Mouse (Mus musculus): Measurements from ENCODE around the gene Gmds. TPM values are rescaled to one million over a fixed set of nuclear protein-coding genes. Genes with fewer than 3 reads are reported as not detected.

Gene Gmds
- polyA plus RNA-seq, 1 experiment from 2014 or later = 27.3 TPM

DNA sequence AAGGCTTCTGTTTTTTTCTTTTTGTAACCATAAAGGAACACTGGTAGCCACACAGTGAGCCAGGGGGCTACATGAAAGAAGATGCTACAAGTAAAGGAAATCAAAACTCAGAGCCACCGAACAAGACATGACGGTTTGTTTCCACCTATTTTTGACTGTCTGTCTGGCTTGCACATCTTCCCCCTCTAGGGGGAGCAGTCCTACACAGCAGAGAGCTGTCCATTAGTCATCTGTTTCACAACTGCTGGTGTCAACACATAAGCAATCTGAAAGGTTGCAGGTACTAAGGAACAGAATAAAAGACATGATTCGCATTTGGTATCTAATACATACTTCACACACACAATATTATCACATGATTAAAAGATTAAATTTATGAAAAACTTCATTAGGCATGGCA, 25.9 kb downstream of the Gmds start:
- no peaks in the 10 kb centered on the region for H3K9me3 ChIP-seq
- no peaks in the 10 kb centered on the region for H3K27me3 ChIP-seq
- no peak for ATAC-seq
- no peak overlapping the region for H3K4me3 ChIP-seq (replicated peaks)
- H3K36me3 ChIP-seq = no peaks in the 10 kb centered on the region
- no peak overlapping the region for H3K27ac ChIP-seq
- H3K9ac ChIP-seq (replicated peaks) = no peak overlapping the region
- no peak overlapping the region for H3K4me2 ChIP-seq (replicated peaks)
- H3K4me1 ChIP-seq (replicated peaks) = no peaks in the 10 kb centered on the region
- 77% methylated on average over 3 of the region's 3 CpGs for WGBS

DNA sequence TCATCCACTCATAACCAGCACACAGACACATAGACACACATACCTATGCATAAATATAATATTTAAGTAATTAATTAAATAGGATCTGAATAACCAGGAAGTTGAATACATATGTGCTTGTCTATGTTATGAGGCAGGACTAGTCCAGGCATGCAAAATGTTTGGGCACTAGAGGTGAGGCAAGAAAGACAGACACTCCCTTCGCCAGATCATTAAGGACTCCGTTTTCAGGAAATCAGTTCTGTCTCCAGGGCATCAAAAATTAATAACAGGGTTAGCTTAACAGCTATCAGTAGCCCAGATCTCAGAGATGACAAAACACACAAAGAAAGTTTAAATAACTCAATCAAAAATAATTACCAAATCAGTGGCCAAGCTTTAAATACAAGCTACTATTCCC, 27.1 kb downstream of the Gmds start:
- H3K4me3 ChIP-seq (replicated peaks) = no peak overlapping the region
- H3K9ac ChIP-seq (replicated peaks) = no peak overlapping the region
- 92% methylated on average over 2 of the region's 2 CpGs for WGBS
- no peaks in the 10 kb centered on the region for H3K9me3 ChIP-seq
- no peak overlapping the region for H3K27ac ChIP-seq
- H3K27me3 ChIP-seq = no peaks in the 10 kb centered on the region
- no peaks in the 10 kb centered on the region for H3K36me3 ChIP-seq
- H3K4me1 ChIP-seq (replicated peaks) = no peaks in the 10 kb centered on the region
- no peak overlapping the region for H3K4me2 ChIP-seq (replicated peaks)
- ATAC-seq = no peak

DNA sequence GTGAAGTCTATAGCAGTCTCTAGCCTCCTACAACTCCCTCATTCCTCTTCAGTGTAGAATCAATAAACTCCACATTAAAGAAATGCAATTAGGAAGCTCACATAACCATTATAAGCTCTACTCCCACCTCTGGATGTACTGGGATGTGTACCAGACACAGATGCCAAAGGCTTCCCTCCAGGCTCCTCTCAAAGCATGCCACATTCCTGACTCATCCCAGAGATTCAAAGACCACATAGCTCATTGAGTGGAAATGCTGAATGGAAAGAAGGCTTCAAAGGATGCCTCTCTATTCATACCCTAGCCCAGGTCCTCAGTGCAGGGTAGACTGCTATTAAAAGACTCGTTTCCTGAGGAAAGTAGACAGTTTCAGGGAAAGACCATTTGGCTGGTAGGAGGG, 40.1 kb downstream of the Gmds start:
- no peak overlapping the region for H3K27ac ChIP-seq
- no peak for ATAC-seq
- H3K9me3 ChIP-seq = no peaks in the 10 kb centered on the region
- no peaks in the 10 kb centered on the region for H3K36me3 ChIP-seq
- H3K9ac ChIP-seq (replicated peaks) = no peak overlapping the region
- no peaks in the 10 kb centered on the region for H3K27me3 ChIP-seq
- WGBS = 38% methylated on average over 1 of the region's 1 CpGs
- H3K4me1 ChIP-seq (replicated peaks) = peaks cover 4% of the 10 kb centered on the region
- H3K4me2 ChIP-seq (replicated peaks) = no peak overlapping the region
- H3K4me3 ChIP-seq (replicated peaks) = no peak overlapping the region

GRCm38 (mm10) chr13:32297398-32297797, 41.1 kb downstream of the Gmds start:
- no peaks in the 10 kb centered on the region for H3K36me3 ChIP-seq
- H3K4me1 ChIP-seq (replicated peaks) = peaks cover 4% of the 10 kb centered on the region
- no peaks in the 10 kb centered on the region for H3K9me3 ChIP-seq
- no peak overlapping the region for H3K9ac ChIP-seq (replicated peaks)
- no peak overlapping the region for H3K4me3 ChIP-seq (replicated peaks)
- ATAC-seq = peak; percentile 37; the same call in 1 of the 2 replicates
- H3K27me3 ChIP-seq = no peaks in the 10 kb centered on the region
- no peak overlapping the region for H3K4me2 ChIP-seq (replicated peaks)
- 52% methylated on average over 5 of the region's 5 CpGs for WGBS
- no peak overlapping the region for H3K27ac ChIP-seq

GRCm38 (mm10) chr13:32294416-32295195, 43.9 kb downstream of the Gmds start:
- 66% methylated on average over 3 of the region's 3 CpGs for WGBS
- no peak overlapping the region for H3K4me3 ChIP-seq (replicated peaks)
- H3K9me3 ChIP-seq = no peaks in the 10 kb centered on the region

GRCm38 (mm10) chr13:32272937-32273496, 65.5 kb downstream of the Gmds start:
- Histone ChIP-seq H3K4me3 (replicated peaks) (no peak overlapping the region), H3K9me3 (no peaks in the 10 kb centered on the region), H3K27ac (no peak overlapping the region), H3K4me2 (replicated peaks) (no peak overlapping the region), H3K9ac (replicated peaks) (no peak overlapping the region), H3K27me3 (no peaks in the 10 kb centered on the region), H3K4me1 (replicated peaks) (no peaks in the 10 kb centered on the region), H3K36me3 (no peaks in the 10 kb centered on the region)
- 92% methylated on average over 2 of the region's 2 CpGs for WGBS
- no peak for ATAC-seq

More at GRCm38 (mm10) chr13:32294416-32295195, 43.9 kb downstream of the Gmds start:
- H3K27me3 ChIP-seq = no peaks in the 10 kb centered on the region
- H3K4me2 ChIP-seq (replicated peaks) = no peak overlapping the region
- no peak for ATAC-seq
- H3K27ac ChIP-seq = no peak overlapping the region; the same call in 1 of the 2 replicates
- peaks cover 4% of the 10 kb centered on the region for H3K4me1 ChIP-seq (replicated peaks)
- H3K36me3 ChIP-seq = no peaks in the 10 kb centered on the region
- no peak overlapping the region for H3K9ac ChIP-seq (replicated peaks)

GRCm38 (mm10) chr13:32269757-32270156, 68.8 kb downstream of the Gmds start:
- no peaks in the 10 kb centered on the region; the same call in 1 of the 2 replicates for H3K4me1 ChIP-seq (replicated peaks)
- no peaks in the 10 kb centered on the region for H3K27me3 ChIP-seq
- H3K27ac ChIP-seq = no peak overlapping the region
- no peak overlapping the region for H3K4me3 ChIP-seq (replicated peaks)
- no peak overlapping the region for H3K4me2 ChIP-seq (replicated peaks)
- WGBS = 82% methylated on average over 2 of the region's 2 CpGs
- no peak overlapping the region for H3K9ac ChIP-seq (replicated peaks)
- H3K36me3 ChIP-seq = no peaks in the 10 kb centered on the region
- no peaks in the 10 kb centered on the region for H3K9me3 ChIP-seq
- ATAC-seq = no peak

GRCm38 (mm10) chr13:32269261-32269660, 69.3 kb downstream of the Gmds start:
- H3K4me1 ChIP-seq (replicated peaks) = no peaks in the 10 kb centered on the region; the same call in 1 of the 2 replicates
- no peak overlapping the region for H3K4me3 ChIP-seq (replicated peaks)
- H3K4me2 ChIP-seq (replicated peaks) = no peak overlapping the region
- no peak overlapping the region for H3K9ac ChIP-seq (replicated peaks)
- WGBS = 90% methylated on average over 2 of the region's 2 CpGs
- H3K9me3 ChIP-seq = no peaks in the 10 kb centered on the region
- ATAC-seq = no peak
- H3K36me3 ChIP-seq = no peaks in the 10 kb centered on the region
- no peak overlapping the region for H3K27ac ChIP-seq
- no peaks in the 10 kb centered on the region for H3K27me3 ChIP-seq

- no peak overlapping the region for H3K4me3 ChIP-seq (replicated peaks)
- H3K9ac ChIP-seq (replicated peaks) = no peak overlapping the region
- H3K27ac ChIP-seq = no peak overlapping the region
- H3K4me2 ChIP-seq (replicated peaks) = no peak overlapping the region
- WGBS = 15% methylated on average over 3 of the region's 3 CpGs
- no peaks in the 10 kb centered on the region; the same call in 1 of the 2 replicates for H3K4me1 ChIP-seq (replicated peaks)
- H3K9me3 ChIP-seq = no peaks in the 10 kb centered on the region
- no peaks in the 10 kb centered on the region for H3K27me3 ChIP-seq
- H3K36me3 ChIP-seq = no peaks in the 10 kb centered on the region
- ATAC-seq = no peak
Observed at GRCm38 (mm10) chr13:32268284-32268683, 70.3 kb downstream of the Gmds start.

DNA sequence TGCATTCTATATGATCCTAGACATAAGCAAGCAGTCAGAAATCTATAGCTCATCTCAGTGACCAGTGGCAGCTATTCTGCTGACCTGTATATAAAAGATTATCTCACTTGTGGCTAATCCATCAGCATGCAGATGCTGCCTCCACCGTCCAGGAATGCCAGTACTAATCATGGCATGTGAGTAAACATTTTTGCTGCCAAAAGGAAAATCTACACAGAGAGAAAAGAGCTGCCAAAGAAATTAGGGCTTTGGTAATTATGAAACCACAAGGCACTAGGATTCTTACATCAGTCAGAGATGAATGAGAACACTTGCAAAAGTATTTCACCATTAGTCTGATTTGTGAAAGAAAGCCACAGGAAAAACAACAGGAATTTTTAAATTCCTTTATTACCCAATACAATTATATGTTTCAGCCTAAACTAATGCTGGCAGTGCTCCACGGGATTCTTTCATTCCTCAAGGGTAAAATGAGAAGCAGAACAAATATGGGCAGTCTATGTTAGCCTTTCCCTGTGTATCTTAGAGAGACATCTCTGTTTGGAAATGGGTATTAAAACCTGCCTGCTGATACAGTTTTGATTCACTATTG, 71.3 kb downstream of the Gmds start:
- ATAC-seq = no peak
- Histone ChIP-seq H3K9me3 (no peaks in the 10 kb centered on the region), H3K9ac (replicated peaks) (no peak overlapping the region), H3K4me1 (replicated peaks) (no peaks in the 10 kb centered on the region; the same call in 1 of the 2 replicates), H3K27me3 (no peaks in the 10 kb centered on the region), H3K36me3 (no peaks in the 10 kb centered on the region), H3K4me2 (replicated peaks) (no peak overlapping the region), H3K27ac (no peak overlapping the region), H3K4me3 (replicated peaks) (no peak overlapping the region)
- 44% methylated on average over 2 of the region's 2 CpGs for WGBS

GRCm38 (mm10) chr13:32266721-32267120, 71.8 kb downstream of the Gmds start:
- ATAC-seq = no peak
- H3K36me3 ChIP-seq = no peaks in the 10 kb centered on the region
- no peak overlapping the region for H3K4me3 ChIP-seq (replicated peaks)
- H3K9me3 ChIP-seq = no peaks in the 10 kb centered on the region
- no peaks in the 10 kb centered on the region; the same call in 1 of the 2 replicates for H3K4me1 ChIP-seq (replicated peaks)
- H3K27me3 ChIP-seq = no peaks in the 10 kb centered on the region
- H3K4me2 ChIP-seq (replicated peaks) = no peak overlapping the region
- H3K9ac ChIP-seq (replicated peaks) = no peak overlapping the region
- 76% methylated on average over 3 of the region's 3 CpGs for WGBS
- H3K27ac ChIP-seq = no peak overlapping the region

- ATAC-seq = no peak
- Histone ChIP-seq H3K4me3 (replicated peaks) (no peak overlapping the region), H3K36me3 (no peaks in the 10 kb centered on the region), H3K27ac (no peak overlapping the region), H3K9me3 (no peaks in the 10 kb centered on the region), H3K27me3 (no peaks in the 10 kb centered on the region), H3K9ac (replicated peaks) (no peak overlapping the region), H3K4me2 (replicated peaks) (no peak overlapping the region), H3K4me1 (replicated peaks) (no peaks in the 10 kb centered on the region)
- WGBS = 91% methylated on average over 2 of the region's 2 CpGs
Observed at GRCm38 (mm10) chr13:32256121-32256520, 82.4 kb downstream of the Gmds start.
